Mouse (Mus musculus) heart, embryonic 14.5 days (tissue): Measurements from ENCODE around the gene Sp3. TPM values are rescaled to one million over a fixed set of nuclear protein-coding genes. Genes with fewer than 3 reads are reported as not detected.
A peak's percentile ranks its signal among the peaks of the same experiment; 100 is the strongest.
"Not testable (repeated sequence)": the region's sequence is repeated elsewhere in the genome, so short reads cannot be mapped to it uniquely, and the experiment has no call there.

ENCODE experiments used
- ATAC-seq: fragments of 200-750 bp; cut with Nextera tagmentation; 2 replicates; pipeline ENCODE4 v1.8.0; 2017; ENCODE audit warnings: low read depth, moderate TSS enrichment; ENCODE audit not compliant: insufficient number of reproducible peaks, insufficient read depth, low FRiP score
- H3K27ac ChIP-seq, 2 experiments: fragments of 200-500 bp in 1 of 2; fragments of 300-500 bp in 1 of 2; sonication (generic) in 1 of 2; replicated peaks in 1 of 2; 2 replicates each; pipeline ENCODE4 v1.5.1; 2012 to 2014; ENCODE audit warnings: low read depth in 2 of 2, low read length in 2 of 2, control low read depth in 1 of 2, mild to moderate bottlenecking in 1 of 2, mixed read lengths in 1 of 2; ENCODE audit not compliant: control insufficient read depth in 1 of 2, insufficient read depth in 1 of 2
- H3K27me3 ChIP-seq: fragments of 300-500 bp; sonication (generic); 2 replicates; pipeline ENCODE4 v1.6.1; 2014; ENCODE audit warnings: mild to moderate bottlenecking, low read length, control low read depth; ENCODE audit not compliant: control insufficient read depth, insufficient read depth
- H3K36me3 ChIP-seq: fragments of 300-500 bp; sonication (generic); 2 replicates; pipeline ENCODE4 v1.6.1; 2014; ENCODE audit warnings: mild to moderate bottlenecking, control low read depth, low read length, mixed read lengths; ENCODE audit not compliant: control insufficient read depth, insufficient read depth
- H3K4me1 ChIP-seq, 2 experiments: fragments of 200-500 bp in 1 of 2; fragments of 300-500 bp in 1 of 2; sonication (generic) in 1 of 2; 2 replicates each; pipeline ENCODE4 v1.6.1; 2012 to 2014; ENCODE audit warnings: low read length in 2 of 2, control low read depth in 1 of 2, mixed read lengths in 1 of 2; ENCODE audit not compliant: control insufficient read depth in 2 of 2, insufficient read depth in 2 of 2
- H3K4me2 ChIP-seq: fragments of 300-500 bp; sonication (generic); 2 replicates; pipeline ENCODE4 v1.6.1; 2014; ENCODE audit warnings: mild to moderate bottlenecking, low read length
- H3K4me3 ChIP-seq, 2 experiments: fragments of 200-500 bp in 1 of 2; fragments of 300-500 bp in 1 of 2; sonication (generic) in 1 of 2; 2 replicates each; pipeline ENCODE4 v1.5.1; 2012 to 2014; ENCODE audit warnings: low read length in 2 of 2, mild to moderate bottlenecking in 2 of 2, control low read depth in 1 of 2, low read depth in 1 of 2, moderate library complexity in 1 of 2; ENCODE audit not compliant: control insufficient read depth in 1 of 2, insufficient read depth in 1 of 2
- H3K9ac ChIP-seq: fragments of 300-500 bp; sonication (generic); 2 replicates; pipeline ENCODE4 v1.6.1; 2014; ENCODE audit warnings: mild to moderate bottlenecking, low read length
- H3K9me3 ChIP-seq: fragments of 300-500 bp; sonication (generic); 2 replicates; pipeline ENCODE4 v1.6.1; 2016; ENCODE audit warnings: low read length, control low read depth; ENCODE audit not compliant: control insufficient read depth
- WGBS: fragments of 180-500 bp; shearing (Covaris S2); extraction: QIAGEN DNeasy Blood & Tissue Kit; methylation state at CpG from one replicate; pipeline ENCODE4 v1.1.7; 2014; 5-methylcytosine and 5-hydroxymethylcytosine counted together
- polyA plus RNA-seq: library from polyadenylated mRNA; unstranded; fragments of >200 nt; fragmentation: Nextera tagmentation; extraction: Ambion mirVana; gene quantifications from 2 replicates; pipeline ENCODE4 v1.2.1, GENCODE M21; 2014

Sp3 gene
- polyA plus RNA-seq, 1 experiment from 2014 or later, result 47.8 TPM

- not testable (repeated sequence) for H3K4me2 ChIP-seq
These were observed 33.8 kb upstream of the Sp3 start for GRCm38 (mm10) chr2:73014063-73014462.

GRCm38 (mm10) chr2:73012636-73013035 lies 32.4 kb upstream of the Sp3 start:
- no peak overlapping the region for H3K4me2 ChIP-seq
- WGBS, result 75% methylated on average over 18 of the region's 20 CpGs
- H3K27me3 ChIP-seq, result no peaks in the 10 kb centered on the region
- no peak overlapping the region for H3K9ac ChIP-seq
- H3K4me1 ChIP-seq, result peaks cover 3 to 5% of the 10 kb centered on the region in 2 experiments; a peak in 3 of 4 replicates
- no peaks in the 10 kb centered on the region for H3K36me3 ChIP-seq
- no peak overlapping the region for H3K4me3 ChIP-seq
- H3K9me3 ChIP-seq, result peaks cover 15% of the 10 kb centered on the region
- H3K27ac ChIP-seq, result no peak overlapping the region
- no peak for ATAC-seq

More at GRCm38 (mm10) chr2:73014063-73014462, 33.8 kb upstream of the Sp3 start:
- not testable (repeated sequence) for H3K9ac ChIP-seq, H3K27me3 ChIP-seq, H3K4me3 ChIP-seq, ATAC-seq, H3K36me3 ChIP-seq, H3K4me1 ChIP-seq, H3K27ac ChIP-seq
- peaks cover 15% of the 10 kb centered on the region for H3K9me3 ChIP-seq
- WGBS, result 54% methylated on average over 9 of the region's 9 CpGs

GRCm38 (mm10) chr2:73007472-73007871 lies 27.2 kb upstream of the Sp3 start:
- WGBS, result 89% methylated on average over 9 of the region's 9 CpGs

GRCm38 (mm10) chr2:73005611-73006515 lies 25.6 kb upstream of the Sp3 start:
- no peak for ATAC-seq
- Histone ChIP-seq H3K9ac (no peak overlapping the region), H3K27me3 (no peaks in the 10 kb centered on the region), H3K9me3 (peaks cover 11% of the 10 kb centered on the region), H3K4me2 (no peak overlapping the region), H3K36me3 (no peaks in the 10 kb centered on the region), H3K27ac (peak overlapping the region; percentile 80 to 95; a peak in 2 of 4 replicates), H3K4me3 (no peak overlapping the region), H3K4me1 (peaks cover 19 to 26% of the 10 kb centered on the region in 2 experiments)
- 61% methylated on average over 3 of the region's 3 CpGs for WGBS

More at GRCm38 (mm10) chr2:73007472-73007871, 27.2 kb upstream of the Sp3 start:
- Histone ChIP-seq H3K9me3 (peaks cover 15% of the 10 kb centered on the region), H3K27ac (no peak overlapping the region), H3K4me3 (no peak overlapping the region), H3K27me3 (no peaks in the 10 kb centered on the region), H3K4me2 (no peak overlapping the region), H3K9ac (no peak overlapping the region), H3K4me1 (peaks cover 17 to 26% of the 10 kb centered on the region in 2 experiments), H3K36me3 (no peaks in the 10 kb centered on the region)
- ATAC-seq, result no peak

- Histone ChIP-seq H3K4me2 (peak overlapping the region; percentile 67), H3K36me3 (no peaks in the 10 kb centered on the region), H3K4me1 (peaks cover 19 to 26% of the 10 kb centered on the region in 2 experiments), H3K9ac (peak overlapping the region; percentile 70), H3K4me3 (peak overlapping the region; percentile 18 to 24), H3K27me3 (no peaks in the 10 kb centered on the region), H3K27ac (peak overlapping the region; percentile 80 to 95), H3K9me3 (no peaks in the 10 kb centered on the region)
- 9% methylated on average over 23 of the region's 24 CpGs for WGBS
- peak; percentile 82 for ATAC-seq
These were observed 23.8 kb upstream of the Sp3 start for GRCm38 (mm10) chr2:73003751-73004717.

- Histone ChIP-seq H3K9me3 (no peaks in the 10 kb centered on the region), H3K27me3 (no peaks in the 10 kb centered on the region), H3K36me3 (no peaks in the 10 kb centered on the region), H3K4me2 (peak overlapping the region; percentile 67), H3K4me3 (0 out of 4 replicates have a peak overlapping the region, but pooled peaks of 1 of the 2 experiments have one; percentile 24), H3K4me1 (peaks cover 19 to 26% of the 10 kb centered on the region in 2 experiments), H3K27ac (peak overlapping the region; percentile 89 to 95), H3K9ac (peak overlapping the region; percentile 70; the same call in 1 of the 2 replicates)
- 39% methylated on average over 9 of the region's 12 CpGs for WGBS
- no peak for ATAC-seq
These were observed 22.8 kb upstream of the Sp3 start for GRCm38 (mm10) chr2:73003049-73003448.

- H3K36me3 ChIP-seq, result no peaks in the 10 kb centered on the region
- H3K9ac ChIP-seq, result no peak overlapping the region
- no peak overlapping the region for H3K4me3 ChIP-seq
- peaks cover 19 to 26% of the 10 kb centered on the region in 2 experiments for H3K4me1 ChIP-seq
- no peak overlapping the region for H3K4me2 ChIP-seq
- no peaks in the 10 kb centered on the region for H3K9me3 ChIP-seq
- 71% methylated on average over 6 of the region's 6 CpGs for WGBS
- no peak for ATAC-seq
- no peak overlapping the region for H3K27ac ChIP-seq
- H3K27me3 ChIP-seq, result no peaks in the 10 kb centered on the region
These were observed 22.2 kb upstream of the Sp3 start for GRCm38 (mm10) chr2:73002451-73002850.
